Mouse (Mus musculus) embryo, embryonic 10 days (tissue): Measurements from ENCODE around the gene Fosl2.
A peak's percentile ranks its signal among the peaks of the same experiment; 100 is the strongest.
"Not testable (repeated sequence)": the region's sequence is repeated elsewhere in the genome, so short reads cannot be mapped to it uniquely, and the experiment has no call there.

ENCODE experiments used
- DNase-seq: peaks from one replicate; pipeline ENCODE4 v3.0.0-alpha.2; 2015; ENCODE audit warnings: low spot score

Gene Fosl2

GRCm38 (mm10) chr5:32178720-32179119 is 43.1 kb downstream of the Fosl2 start:
- not testable (repeated sequence) for DNase-seq

GRCm38 (mm10) chr5:32182885-32183629 is 47.5 kb downstream of the Fosl2 start:
- no peak for DNase-seq

- peak; percentile 16 for DNase-seq
These were observed 52.1 kb downstream of the Fosl2 start for GRCm38 (mm10) chr5:32187717-32188116.

GRCm38 (mm10) chr5:32191259-32191658 is 55.7 kb downstream of the Fosl2 start:
- no peak for DNase-seq

GRCm38 (mm10) chr5:32192016-32192845 is 56.6 kb downstream of the Fosl2 start:
- no peak for DNase-seq

- no peak for DNase-seq
These were observed 58.6 kb downstream of the Fosl2 start for GRCm38 (mm10) chr5:32194236-32194635.

GRCm38 (mm10) chr5:32195857-32196609 is 60.4 kb downstream of the Fosl2 start:
- DNase-seq: no peak

GRCm38 (mm10) chr5:32197698-32198097 is 62.1 kb downstream of the Fosl2 start:
- DNase-seq: peak; percentile 93

GRCm38 (mm10) chr5:32199136-32199535 is 63.5 kb downstream of the Fosl2 start:
- no peak for DNase-seq

GRCm38 (mm10) chr5:32199594-32199993 is 64.0 kb downstream of the Fosl2 start:
- no peak for DNase-seq

- DNase-seq: peak; percentile 47
These were observed 69.1 kb downstream of the Fosl2 start for GRCm38 (mm10) chr5:32204653-32205052.

- DNase-seq: no peak
These were observed 71.1 kb downstream of the Fosl2 start for GRCm38 (mm10) chr5:32206726-32207125.
